Mouse (Mus musculus) CH12.LX (cell line): ENCODE results near the gene Adipor2. TPM values are rescaled to one million over a fixed set of nuclear protein-coding genes. Genes with fewer than 3 reads are reported as not detected.
A peak's percentile ranks its signal among the peaks of the same experiment; 100 is the strongest.

Experiments used
- DNase-seq: peaks from one replicate; pipeline ENCODE4 v3.0.0-alpha.2; 2013; ENCODE audit errors: extremely low read depth
- H3K27ac ChIP-seq: 2 replicates; pipeline ENCODE4 v1.5.1; 2012; ENCODE audit warnings: low read depth, mild to moderate bottlenecking, control low read depth, moderate library complexity; ENCODE audit not compliant: insufficient read depth
- H3K27me3 ChIP-seq: replicated peaks from 2 replicates; pipeline ENCODE3; 2012; ENCODE audit warnings: inconsistent platforms
- H3K36me3 ChIP-seq, 2 experiments: replicated peaks in 1 of 2; 2 replicates each; pipeline versions ENCODE3 to v1.6.1; 2012; ENCODE audit warnings: inconsistent platforms in 1 of 2, low read length in 1 of 2, mild to moderate bottlenecking in 1 of 2, mixed read lengths in 1 of 2, moderate library complexity in 1 of 2; ENCODE audit not compliant: control insufficient read depth in 1 of 2, insufficient read depth in 1 of 2
- H3K4me1 ChIP-seq, 2 experiments: 2 replicates each; pipeline ENCODE4 v1.6.1; 2012; ENCODE audit warnings: inconsistent platforms in 1 of 2, moderate library complexity in 1 of 2; ENCODE audit not compliant: insufficient read depth in 2 of 2, control insufficient read depth in 1 of 2
- H3K4me2 ChIP-seq: 2 replicates; pipeline ENCODE4 v1.6.1; 2012; ENCODE audit warnings: low read depth, mild to moderate bottlenecking, control low read depth; ENCODE audit not compliant: poor library complexity, insufficient read depth, severe bottlenecking
- H3K4me3 ChIP-seq, 3 experiments: fragments of 150-350 bp in 1 of 3; sonication (generic) in 1 of 3; replicated peaks in 1 of 3; 2 replicates each; pipeline versions ENCODE3 to v1.5.1; 2011 to 2012; ENCODE audit warnings: low read depth in 2 of 3, low read length in 2 of 3, mild to moderate bottlenecking in 2 of 3, moderate library complexity in 2 of 3, control low read depth in 1 of 3, improper control_type of control experiment in 1 of 3, inconsistent platforms in 1 of 3, mixed read lengths in 1 of 3; ENCODE audit not compliant: poor library complexity in 1 of 3
- H3K79me2 ChIP-seq: replicated peaks from 2 replicates; pipeline ENCODE4 v1.6.1; 2012; ENCODE audit warnings: mild to moderate bottlenecking, moderate library complexity; ENCODE audit not compliant: control insufficient read depth, poor library complexity, insufficient read depth, severe bottlenecking; ENCODE audit errors: extremely low read depth
- H3K9ac ChIP-seq: 2 replicates; pipeline ENCODE4 v1.6.1; 2012; ENCODE audit warnings: low read depth, mild to moderate bottlenecking, control low read depth, moderate library complexity; ENCODE audit not compliant: insufficient read depth
- H3K9me3 ChIP-seq: replicated peaks from 2 replicates; pipeline ENCODE3; 2012; ENCODE audit warnings: low read length, inconsistent platforms, mixed read lengths
- BHLHE40 ChIP-seq: IDR thresholded peaks from 2 replicates; pipeline ENCODE4 v1.6.1; 2011; ENCODE audit warnings: mild to moderate bottlenecking, low read depth, low read length, improper control_type of control experiment
- CTCF ChIP-seq, 2 experiments: IDR thresholded peaks in 1 of 2; conservative IDR thresholded peaks in 1 of 2; 2 replicates each; pipeline ENCODE4 v1.5.1; 2011 to 2012; ENCODE audit warnings: low read depth in 2 of 2, low read length in 2 of 2, improper control_type of control experiment in 1 of 2, inconsistent platforms in 1 of 2, mild to moderate bottlenecking in 1 of 2, moderate library complexity in 1 of 2
- ELF1 ChIP-seq: IDR thresholded peaks from 2 replicates; pipeline ENCODE4 v1.6.1; 2014; ENCODE audit warnings: low read depth, mild to moderate bottlenecking, inconsistent platforms, low read length, improper control_type of control experiment
- EP300 ChIP-seq: IDR thresholded peaks from 2 replicates; pipeline ENCODE4 v1.6.1; 2011; ENCODE audit warnings: low read length, improper control_type of control experiment
- ETS1 ChIP-seq: conservative IDR thresholded peaks from 2 replicates; pipeline ENCODE4 v1.6.1; 2012; ENCODE audit warnings: low read depth, mild to moderate bottlenecking, inconsistent platforms, low read length, improper control_type of control experiment, moderate library complexity
- IRF4 ChIP-seq: IDR thresholded peaks from 2 replicates; pipeline ENCODE4 v1.6.1; 2014; ENCODE audit warnings: low read depth, mild to moderate bottlenecking, inconsistent platforms, low read length, improper control_type of control experiment
- JUND ChIP-seq: conservative IDR thresholded peaks from 2 replicates; pipeline ENCODE4 v1.6.1; 2011; ENCODE audit warnings: low read depth, low read length, improper control_type of control experiment
- MAFK ChIP-seq: IDR thresholded peaks from 2 replicates; pipeline ENCODE4 v1.6.1; 2011; ENCODE audit warnings: low read length, improper control_type of control experiment; ENCODE audit not compliant: insufficient replicate concordance
- MAX ChIP-seq: IDR thresholded peaks from 2 replicates; pipeline ENCODE4 v1.6.1; 2011; ENCODE audit warnings: low read length, improper control_type of control experiment
- MAZ ChIP-seq: IDR thresholded peaks from 2 replicates; pipeline ENCODE4 v1.6.1; 2012; ENCODE audit warnings: low read depth, mild to moderate bottlenecking, inconsistent platforms, low read length, improper control_type of control experiment, moderate library complexity
- MXI1 ChIP-seq: IDR thresholded peaks from 2 replicates; pipeline ENCODE4 v1.6.1; 2011; ENCODE audit warnings: mild to moderate bottlenecking, low read depth, low read length, improper control_type of control experiment
- MYC ChIP-seq: IDR thresholded peaks from 2 replicates; pipeline ENCODE4 v1.6.1; 2011; ENCODE audit warnings: low read depth, mild to moderate bottlenecking, improper control_type of control experiment, low read length
- NRF1 ChIP-seq: IDR thresholded peaks from 2 replicates; pipeline ENCODE4 v1.6.1; 2014; ENCODE audit warnings: low read depth, mild to moderate bottlenecking, inconsistent platforms, low read length, improper control_type of control experiment, moderate library complexity
- SIN3A ChIP-seq: IDR thresholded peaks from 2 replicates; pipeline ENCODE4 v1.6.1; 2012; ENCODE audit warnings: low read length, improper control_type of control experiment, inconsistent platforms
- SMC3 ChIP-seq: IDR thresholded peaks from 2 replicates; pipeline ENCODE4 v1.6.1; 2011; ENCODE audit warnings: low read depth, low read length, improper control_type of control experiment
- TBP ChIP-seq: conservative IDR thresholded peaks from 2 replicates; pipeline ENCODE4 v1.6.1; 2011; ENCODE audit warnings: low read depth, low read length, improper control_type of control experiment
- UBTF ChIP-seq: IDR thresholded peaks from 2 replicates; pipeline ENCODE4 v1.6.1; 2012; ENCODE audit warnings: low read depth, mild to moderate bottlenecking, inconsistent platforms, low read length, improper control_type of control experiment, moderate library complexity
- USF1 ChIP-seq: IDR thresholded peaks from 2 replicates; pipeline ENCODE4 v1.6.1; 2014; ENCODE audit warnings: low read depth, mild to moderate bottlenecking, inconsistent platforms, low read length, improper control_type of control experiment
- USF2 ChIP-seq: conservative IDR thresholded peaks from 2 replicates; pipeline ENCODE4 v1.6.1; 2011; ENCODE audit warnings: low read depth, low read length, improper control_type of control experiment
- ZKSCAN1 ChIP-seq: IDR thresholded peaks from 2 replicates; pipeline ENCODE4 v1.6.1; 2012; ENCODE audit warnings: low read depth, inconsistent platforms, low read length, improper control_type of control experiment, borderline replicate concordance
- ZNF384 ChIP-seq: IDR thresholded peaks from 2 replicates; pipeline ENCODE4 v1.6.1; 2012; ENCODE audit warnings: low read depth, low read length, improper control_type of control experiment, inconsistent platforms
- dilution Hi-C: fragments of 300-500 bp; cut with MboI; formaldehyde crosslinking; loops from 2 replicates; pipeline ENCODE4 v1.14.3; 2020; ENCODE audit warnings: low sequenced_read_pairs; ENCODE audit not compliant: extremely low pct_unique_long_range_greater_than_20kb, extremely low pct_ligation_motif_present
- in situ Hi-C: fragments of 300-500 bp; cut with MboI; formaldehyde crosslinking; loops from 3 replicates; pipeline ENCODE4 v1.14.3; 2019; ENCODE audit warnings: low sequenced_read_pairs, low pct_ligation_motif_present, low pct_unique_long_range_greater_than_20kb, mixed read lengths
- polyA plus RNA-seq: library from polyadenylated mRNA; unstranded; fragments of >175 nt; gene quantifications from 2 replicates; pipeline ENCODE4 v1.2.1, GENCODE M21; 2012; ENCODE audit warnings: low read depth; ENCODE audit not compliant: insufficient read length
- total RNA-seq, 2 experiments: library from RNA; depleted of rRNA; stranded (reverse); fragments of 300-350 nt in 1 of 2; fragments of >200 nt in 1 of 2; gene quantifications; 2 replicates each; pipeline ENCODE4 v1.2.3; 2012 to 2014

Gene Adipor2
- total and polyA plus RNA-seq, 3 experiments, result 29.8 to 43.5 (median 40.3) TPM

GRCm38 (mm10) chr6:119377613-119378012, 39.9 kb downstream of the Adipor2 start:
- no peak for TF ChIP-seq JUND
- TF ChIP-seq ELF1, result peak; percentile 56
- TF ChIP-seq, all 38 proteins: peak for 1
- in situ Hi-C loops, result no loop called here
- Histone ChIP-seq H3K27me3 (no peaks in the 10 kb centered on the region), H3K4me1 (peaks cover 5 to 48% of the 10 kb centered on the region in 2 experiments), H3K9me3 (no peaks in the 10 kb centered on the region), H3K27ac (no peak overlapping the region), H3K9ac (no peak overlapping the region), H3K36me3 (peaks cover 0 to 15% of the 10 kb centered on the region in 2 experiments), H3K79me2 (peaks cover 32% of the 10 kb centered on the region), H3K4me3 (no peak overlapping the region), H3K4me2 (no peak overlapping the region)
- dilution Hi-C loops, result no loop called here
- no peak for DNase-seq

GRCm38 (mm10) chr6:119375035-119375434, 42.5 kb downstream of the Adipor2 start:
- in situ Hi-C loops, result no loop called here
- no peak overlapping the region for H3K9ac ChIP-seq
- TF ChIP-seq ZNF384 (0 out of 2 replicates have a peak, but pooled peaks have one; percentile 13), ELF1 (no peak), CTCF (conservative IDR thresholded peaks at IDR 0.05 in 1 of 2, IDR thresholded peaks at IDR 0.05 in 1 of 2; ENCODE audit: low read depth in 2 of 2, low read length in 2 of 2) (peak; percentile 6 to 75; a peak in 2 of 4 replicates), SMC3 (peak; percentile 26; the same call in 1 of the 2 replicates), SIN3A (no peak), MAX (no peak), IRF4 (no peak)
- TF ChIP-seq, all 38 proteins: peak for 3
- H3K27ac ChIP-seq, result no peak overlapping the region
- H3K9me3 ChIP-seq, result no peaks in the 10 kb centered on the region
- no peaks in the 10 kb centered on the region for H3K27me3 ChIP-seq
- DNase-seq, result no peak
- H3K36me3 ChIP-seq, result peaks cover 0 to 17% of the 10 kb centered on the region in 2 experiments
- peaks cover 5 to 48% of the 10 kb centered on the region in 2 experiments for H3K4me1 ChIP-seq
- H3K4me2 ChIP-seq, result no peak overlapping the region
- dilution Hi-C loops, result no loop called here
- peaks cover 26% of the 10 kb centered on the region for H3K79me2 ChIP-seq
- no peak overlapping the region for H3K4me3 ChIP-seq

- peaks cover 20% of the 10 kb centered on the region for H3K79me2 ChIP-seq
- peaks cover 4 to 29% of the 10 kb centered on the region in 2 experiments for H3K36me3 ChIP-seq
- no peak overlapping the region for H3K4me3 ChIP-seq
- TF ChIP-seq USF2 (no peak), MXI1 (no peak), SIN3A (no peak), EP300 (no peak), USF1 (no peak), TBP (no peak), ZKSCAN1 (no peak), BHLHE40 (no peak), MAZ (no peak), JUND (no peak), UBTF (no peak), MYC (no peak), NRF1 (no peak), MAFK (no peak), ELF1 (no peak), ETS1 (no peak)
- TF ChIP-seq, all 38 proteins: peak for 0
- Histone ChIP-seq H3K4me2 (no peak overlapping the region), H3K9ac (no peak overlapping the region), H3K27me3 (no peaks in the 10 kb centered on the region), H3K4me1 (peaks cover 3 to 44% of the 10 kb centered on the region in 2 experiments), H3K9me3 (no peaks in the 10 kb centered on the region), H3K27ac (no peak overlapping the region)
- no peak for DNase-seq
- in situ Hi-C loops (no loop called here), dilution Hi-C loops (no loop called here)
Observed at GRCm38 (mm10) chr6:119373000-119373705, 44.4 kb downstream of the Adipor2 start.
